Mouse (Mus musculus) right cerebral cortex, adult 18-20 months (tissue): ENCODE results near the gene Gnaq.
"Not testable (repeated sequence)": the region's sequence is repeated elsewhere in the genome, so short reads cannot be mapped to it uniquely, and the experiment has no call there.

Source experiments
- DNase-seq: peaks from one replicate; pipeline ENCODE4 v3.0.0; 2022; ENCODE audit warnings: mixed read lengths

Gnaq gene

GRCm38 (mm10) chr19:16149094-16149493 lies 16.5 kb downstream of the Gnaq start:
- DNase-seq = no peak

DNA sequence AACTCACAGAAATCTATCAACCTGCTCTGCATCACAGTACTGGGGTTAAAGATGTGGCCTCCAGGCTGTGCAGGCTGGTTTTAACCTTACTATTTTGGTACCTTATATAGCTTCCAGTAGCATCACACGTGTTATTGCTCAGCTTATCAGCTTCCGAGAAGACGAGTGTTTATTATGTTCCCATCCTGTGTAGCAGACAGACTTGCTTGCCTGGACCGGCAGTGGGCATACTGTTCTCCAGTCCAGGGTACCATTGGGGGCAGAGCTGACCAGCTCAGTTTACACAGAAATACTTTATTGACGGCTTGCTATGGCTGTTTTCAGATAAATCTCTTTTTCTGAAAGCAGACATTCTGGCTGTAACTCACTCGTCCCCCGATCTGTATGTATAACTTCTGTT lies 17.7 kb downstream of the Gnaq start:
- no peak for DNase-seq

- no peak for DNase-seq
These were observed 21.2 kb downstream of the Gnaq start for GRCm38 (mm10) chr19:16153851-16154250.

- no peak for DNase-seq
These were observed 21.8 kb downstream of the Gnaq start for GRCm38 (mm10) chr19:16154480-16154879.

GRCm38 (mm10) chr19:16157120-16157519 lies 24.5 kb downstream of the Gnaq start:
- DNase-seq = no peak

DNA sequence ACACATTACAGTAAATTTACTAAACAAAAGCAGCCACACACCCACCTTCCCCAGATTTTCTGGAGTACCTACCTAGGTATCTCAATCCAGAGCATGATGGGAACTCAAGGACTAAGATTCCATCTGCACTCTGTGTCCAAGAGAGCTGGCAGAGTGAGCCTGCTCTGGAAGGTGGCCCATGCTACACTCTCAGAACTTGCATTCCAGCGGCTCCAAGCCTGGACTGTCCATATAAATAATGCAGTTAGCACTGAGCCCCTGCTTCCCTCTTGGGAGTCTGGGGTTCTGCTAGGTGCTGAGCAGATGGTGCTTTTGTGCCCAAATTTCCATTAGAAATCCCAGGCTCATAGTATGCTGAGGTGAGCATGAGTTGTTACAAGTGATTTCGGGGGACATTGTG lies 28.1 kb downstream of the Gnaq start:
- DNase-seq = no peak

- no peak for DNase-seq
These were observed 28.6 kb downstream of the Gnaq start for GRCm38 (mm10) chr19:16161222-16161621.

DNA sequence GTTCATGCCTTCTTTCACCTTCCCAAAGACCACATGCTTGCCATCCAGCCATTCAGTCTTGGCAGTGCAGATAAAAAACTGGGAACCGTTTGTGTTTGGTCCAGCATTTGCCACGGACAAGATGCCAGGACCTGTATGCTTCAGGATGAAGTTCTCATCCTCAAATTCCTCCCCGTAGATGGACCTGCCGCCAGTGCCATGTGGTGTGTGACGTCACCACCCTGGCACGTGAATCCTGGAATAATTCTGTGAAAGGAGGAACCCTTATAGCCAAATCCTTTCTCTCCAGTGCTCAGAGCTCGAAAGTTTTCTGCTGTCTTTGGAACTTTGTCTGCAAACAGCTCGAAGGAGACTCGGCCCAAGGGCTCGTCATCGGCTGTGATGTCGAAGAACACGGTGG lies 31.8 kb downstream of the Gnaq start:
- DNase-seq = not testable (repeated sequence)

- peak; percentile 67 for DNase-seq
These were observed 34.6 kb downstream of the Gnaq start for GRCm38 (mm10) chr19:16167185-16167584.

DNA sequence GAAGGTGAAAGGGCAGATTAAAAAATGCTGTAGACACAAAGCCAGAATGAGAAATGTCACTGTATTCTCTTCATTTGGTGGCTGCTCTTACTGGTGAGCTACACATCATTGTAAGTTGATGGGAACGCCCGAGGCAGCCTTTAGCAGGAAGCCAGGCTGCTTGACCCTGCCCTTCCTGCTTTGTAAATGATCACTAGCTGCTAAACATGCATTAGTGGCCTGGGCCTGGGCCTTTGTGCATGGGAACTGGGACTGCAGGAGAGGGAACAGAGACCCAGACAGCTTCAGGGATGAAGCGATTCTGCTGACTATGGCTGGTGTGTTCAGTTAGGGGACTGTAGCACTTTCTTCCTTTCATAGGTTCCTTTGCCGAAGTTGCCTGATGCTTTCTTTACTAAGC lies 35.6 kb downstream of the Gnaq start:
- no peak for DNase-seq

DNA sequence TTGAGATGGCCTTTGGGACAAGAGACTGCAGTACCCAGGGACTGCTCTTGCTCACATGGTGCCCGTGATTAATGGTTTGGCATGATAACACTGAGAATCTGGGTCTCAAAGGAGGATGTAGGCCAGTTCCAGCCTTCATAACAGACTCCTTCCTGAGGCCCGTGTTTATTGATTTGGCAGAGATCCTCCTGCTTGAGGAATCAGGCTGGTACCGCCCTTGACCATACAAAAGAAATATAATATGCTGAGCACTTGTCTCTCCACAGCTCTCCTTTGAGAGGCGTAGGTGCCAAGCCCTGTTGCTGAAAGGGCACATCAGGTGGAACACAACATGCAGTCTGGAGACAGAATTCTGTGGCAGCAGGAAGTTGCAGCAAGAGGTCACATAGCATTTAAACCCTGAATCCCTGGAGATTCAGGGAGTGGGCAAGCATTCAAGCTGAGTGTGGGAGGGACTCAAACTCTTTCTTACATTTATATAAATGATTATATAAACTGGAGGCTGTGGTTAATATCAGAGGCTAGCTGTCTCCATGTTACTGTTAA lies 36.1 kb downstream of the Gnaq start:
- no peak for DNase-seq

DNA sequence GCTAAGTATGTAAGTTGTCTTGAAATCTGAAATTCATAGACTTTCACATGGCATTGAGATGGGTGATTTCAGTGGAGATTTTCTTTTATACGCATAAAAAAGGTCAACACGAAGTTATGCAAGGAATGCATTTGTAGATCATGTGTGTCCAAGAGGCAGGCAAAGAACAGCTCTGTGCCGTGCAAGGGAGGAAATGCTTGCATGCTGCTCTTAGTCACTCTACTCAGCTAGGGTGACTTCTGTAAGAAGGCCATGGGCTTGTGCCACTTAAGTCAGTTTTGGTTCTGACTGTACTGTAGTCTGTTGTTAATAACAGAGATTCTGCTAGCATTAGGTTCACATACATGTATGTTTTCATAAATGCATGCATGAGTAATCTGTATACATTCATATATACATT lies 38.1 kb downstream of the Gnaq start:
- no peak for DNase-seq

GRCm38 (mm10) chr19:16173721-16174120 lies 41.1 kb downstream of the Gnaq start:
- no peak for DNase-seq

GRCm38 (mm10) chr19:16176426-16176825 lies 43.8 kb downstream of the Gnaq start:
- no peak for DNase-seq

- no peak for DNase-seq
These were observed 44.6 kb downstream of the Gnaq start for GRCm38 (mm10) chr19:16177139-16177727.

GRCm38 (mm10) chr19:16181258-16181657 lies 48.6 kb downstream of the Gnaq start:
- DNase-seq = no peak

- no peak for DNase-seq
These were observed 49.3 kb downstream of the Gnaq start for GRCm38 (mm10) chr19:16181852-16182475.

DNA sequence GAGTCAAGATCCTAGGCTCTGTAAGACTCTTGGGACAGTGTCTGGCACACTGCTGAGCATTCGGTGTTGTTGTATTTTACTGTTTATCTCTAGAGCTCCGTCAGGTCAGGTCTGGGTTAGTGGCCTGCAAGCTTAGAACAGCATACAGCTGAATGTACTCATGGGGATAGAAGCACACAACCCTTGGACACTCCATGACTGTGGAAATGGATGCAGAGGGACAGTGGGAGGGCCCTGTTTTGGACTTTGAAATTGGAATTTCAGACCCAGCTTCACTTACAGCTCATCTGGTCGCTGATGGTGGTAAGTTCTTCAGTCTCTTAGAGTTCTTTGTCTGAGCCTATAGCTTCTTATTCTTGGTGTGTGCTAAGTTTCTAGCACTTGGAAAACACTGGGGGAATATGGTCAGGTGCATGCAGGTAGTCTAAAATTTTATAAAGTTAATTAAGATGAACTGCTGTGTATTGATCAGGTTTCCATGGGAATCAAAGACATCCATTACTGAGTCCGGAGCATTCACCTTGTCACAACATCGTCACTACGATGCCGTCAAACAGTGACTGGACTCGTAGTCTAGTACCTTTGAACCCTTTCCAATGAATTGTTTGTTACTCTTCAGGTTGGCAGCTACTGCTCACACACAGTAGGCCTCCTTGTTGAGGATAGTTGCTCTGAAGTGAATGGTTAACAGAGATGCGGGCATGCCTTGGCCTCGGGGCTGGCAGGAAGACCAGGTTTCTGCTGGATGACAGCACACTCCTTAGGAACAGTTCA lies 51.1 kb downstream of the Gnaq start:
- DNase-seq = no peak

DNA sequence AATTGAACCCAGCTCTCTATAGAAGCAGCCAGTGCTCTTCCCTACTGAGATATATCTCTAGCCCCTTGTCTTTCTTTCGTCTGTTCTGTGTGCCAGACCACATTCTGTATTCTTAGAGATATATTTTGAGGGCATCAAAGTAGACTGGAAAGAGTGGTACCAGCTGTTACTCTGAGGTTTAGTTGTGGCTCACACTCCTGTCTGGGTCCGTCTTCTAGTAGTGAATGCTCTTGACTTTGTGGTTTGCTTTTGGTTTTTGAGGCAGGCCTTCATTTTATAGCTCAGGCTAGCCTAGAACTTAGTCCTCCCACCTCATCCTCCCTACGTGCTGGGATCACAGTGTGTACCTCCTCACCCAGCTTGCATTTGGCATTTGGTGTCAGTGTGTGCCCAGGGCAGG lies 54.4 kb downstream of the Gnaq start:
- no peak for DNase-seq

GRCm38 (mm10) chr19:16187952-16188351 lies 55.3 kb downstream of the Gnaq start:
- no peak for DNase-seq

GRCm38 (mm10) chr19:16189066-16189765 lies 56.6 kb downstream of the Gnaq start:
- no peak for DNase-seq

GRCm38 (mm10) chr19:16198162-16198561 lies 65.5 kb downstream of the Gnaq start:
- DNase-seq = no peak

GRCm38 (mm10) chr19:16201356-16201755 lies 68.7 kb downstream of the Gnaq start:
- no peak for DNase-seq
